Mouse (Mus musculus) liver, postnatal 0 days (tissue): ENCODE data around the gene Cit.

Source experiments
- CTCF ChIP-seq: sonication (generic); IDR thresholded peaks from 2 replicates; pipeline ENCODE4 v1.5.1; 2016; ENCODE audit warnings: antibody characterized with exemption, low read depth
- EP300 ChIP-seq: IDR thresholded peaks from 2 replicates; pipeline ENCODE4 v1.6.1; 2016; ENCODE audit warnings: antibody characterized with exemption, low read depth, mild to moderate bottlenecking

DNA sequence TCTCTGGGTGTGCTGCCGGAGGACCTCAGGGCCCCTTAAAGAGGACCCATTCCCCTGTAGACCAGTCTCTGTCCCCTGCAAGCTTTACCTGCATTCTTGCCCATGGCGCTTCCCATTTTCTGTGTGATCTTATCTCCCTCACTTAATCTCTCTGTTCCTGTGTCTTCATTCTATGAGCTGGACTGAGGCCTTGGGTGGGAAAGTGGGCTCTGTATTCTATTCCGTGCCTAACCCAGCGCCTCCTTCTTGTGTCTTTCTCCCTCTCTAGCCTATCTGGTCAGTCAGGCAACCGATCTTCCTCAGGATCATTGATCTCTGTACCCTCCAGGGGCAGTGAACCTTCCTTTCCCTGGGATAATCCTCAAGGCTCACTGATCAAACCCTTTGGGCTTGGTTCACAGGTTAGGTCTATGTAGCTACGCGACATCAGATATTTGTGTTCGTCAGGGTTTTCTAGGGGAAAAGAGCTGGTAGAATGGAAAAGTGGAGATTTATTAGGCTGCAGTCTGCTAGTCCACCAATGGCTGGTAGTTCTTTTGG is 627 bp downstream of the Cit start:
- TF ChIP-seq EP300 (no peak), CTCF (no peak)
